Mouse (Mus musculus) neural tube, embryonic 13.5 days (tissue): Measurements from ENCODE around the gene Tulp1. TPM values are rescaled to one million over a fixed set of nuclear protein-coding genes. Genes with fewer than 3 reads are reported as not detected.

Experiments
- ATAC-seq: fragments of 200-750 bp; cut with Nextera tagmentation; 2 replicates; pipeline ENCODE4 v1.8.0; 2017; ENCODE audit warnings: low read depth, mild to moderate bottlenecking, moderate TSS enrichment, moderate library complexity
- H3K27ac ChIP-seq: fragments of 300-500 bp; sonication (generic); replicated peaks from 2 replicates; pipeline ENCODE4 v1.5.1; 2015; ENCODE audit warnings: moderate library complexity, mild to moderate bottlenecking, inconsistent platforms
- H3K27me3 ChIP-seq: fragments of 300-500 bp; sonication (generic); 2 replicates; pipeline ENCODE4 v1.6.1; 2015; ENCODE audit warnings: mild to moderate bottlenecking, inconsistent platforms
- H3K36me3 ChIP-seq: fragments of 300-500 bp; sonication (generic); 2 replicates; pipeline ENCODE4 v1.6.1; 2015; ENCODE audit warnings: mild to moderate bottlenecking, inconsistent platforms
- H3K4me1 ChIP-seq: fragments of 300-500 bp; sonication (generic); replicated peaks from 2 replicates; pipeline ENCODE4 v1.6.1; 2015; ENCODE audit warnings: inconsistent platforms
- H3K4me2 ChIP-seq: fragments of 300-500 bp; sonication (generic); 2 replicates; pipeline ENCODE4 v1.6.1; 2015; ENCODE audit warnings: inconsistent platforms, mild to moderate bottlenecking, moderate library complexity
- H3K4me3 ChIP-seq: fragments of 300-500 bp; sonication (generic); 2 replicates; pipeline ENCODE4 v1.5.1; 2015; ENCODE audit warnings: mild to moderate bottlenecking, inconsistent platforms
- H3K9ac ChIP-seq: fragments of 300-500 bp; sonication (generic); 2 replicates; pipeline ENCODE4 v1.6.1; 2015; ENCODE audit warnings: moderate library complexity, mild to moderate bottlenecking, inconsistent platforms
- H3K9me3 ChIP-seq: fragments of 300-500 bp; sonication (generic); 2 replicates; pipeline ENCODE4 v1.6.1; 2016; ENCODE audit warnings: inconsistent platforms
- WGBS: fragments of 180-500 bp; shearing (Covaris S2); methylation state at CpG from one replicate; pipeline ENCODE4 v1.1.7; 2015; 5-methylcytosine and 5-hydroxymethylcytosine counted together
- polyA plus RNA-seq: library from polyadenylated mRNA; unstranded; fragments of >200 nt; fragmentation: Nextera tagmentation; extraction: Ambion mirVana; gene quantifications from 2 replicates; pipeline ENCODE4 v1.2.1, GENCODE M21; 2015

The Tulp1 gene
- polyA plus RNA-seq, 1 experiment from 2014 or later, result 2.8 TPM

DNA sequence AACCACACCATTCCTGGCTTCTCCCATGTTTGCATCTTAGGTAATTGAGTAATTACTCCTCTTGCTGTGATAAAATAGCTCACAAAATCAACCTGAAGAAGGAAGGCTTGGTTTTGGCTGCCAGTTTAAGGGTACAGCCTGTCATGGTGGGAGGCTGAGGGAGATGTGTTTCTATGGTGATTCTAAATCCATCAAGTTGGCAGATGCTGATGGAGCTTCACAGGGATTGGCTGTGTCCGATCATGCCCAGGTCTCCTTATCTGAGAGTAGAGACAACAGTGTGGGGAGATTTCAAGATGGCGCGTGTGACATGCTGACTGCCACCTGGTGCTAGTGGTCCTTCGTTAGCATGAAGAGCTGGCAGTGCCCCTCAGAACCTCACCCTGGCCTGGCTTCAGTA, 43.3 kb downstream of the Tulp1 start:
- H3K36me3 ChIP-seq, result peaks cover 60% of the 10 kb centered on the region
- H3K4me1 ChIP-seq, result no peaks in the 10 kb centered on the region
- H3K27me3 ChIP-seq, result no peaks in the 10 kb centered on the region
- H3K4me2 ChIP-seq, result no peak overlapping the region
- WGBS, result 95% methylated on average over 4 of the region's 4 CpGs
- H3K4me3 ChIP-seq, result no peak overlapping the region
- H3K9me3 ChIP-seq, result no peaks in the 10 kb centered on the region; the same call in 1 of the 2 replicates
- no peak overlapping the region for H3K27ac ChIP-seq
- no peak overlapping the region for H3K9ac ChIP-seq
- ATAC-seq, result no peak

DNA sequence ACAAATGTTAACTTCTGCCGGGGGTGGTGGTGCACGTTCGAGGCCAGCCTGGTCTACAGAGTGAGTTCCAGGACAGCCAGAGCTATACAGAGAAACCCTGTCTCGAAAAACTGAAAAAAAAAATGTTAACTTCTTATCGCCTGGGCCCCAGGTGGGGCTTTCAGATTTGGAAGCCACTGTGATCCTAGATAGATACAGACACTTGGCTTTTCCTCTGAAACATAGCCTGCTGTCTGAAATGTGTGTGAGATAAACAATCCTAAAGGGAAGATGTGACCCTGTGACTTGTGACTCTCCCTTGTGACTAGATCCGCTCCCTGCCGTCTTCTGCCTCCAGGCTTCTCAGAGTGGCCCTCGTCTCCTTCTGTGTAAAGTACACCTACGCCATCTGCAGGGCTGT, 47.3 kb downstream of the Tulp1 start:
- H3K4me3 ChIP-seq, result no peak overlapping the region
- H3K27me3 ChIP-seq, result no peaks in the 10 kb centered on the region
- peaks cover 23% of the 10 kb centered on the region for H3K4me1 ChIP-seq
- ATAC-seq, result no peak
- 80% methylated on average over 9 of the region's 9 CpGs for WGBS
- H3K9ac ChIP-seq, result no peak overlapping the region
- H3K9me3 ChIP-seq, result no peaks in the 10 kb centered on the region
- peaks cover 51% of the 10 kb centered on the region for H3K36me3 ChIP-seq
- H3K4me2 ChIP-seq, result no peak overlapping the region
- no peak overlapping the region for H3K27ac ChIP-seq

DNA sequence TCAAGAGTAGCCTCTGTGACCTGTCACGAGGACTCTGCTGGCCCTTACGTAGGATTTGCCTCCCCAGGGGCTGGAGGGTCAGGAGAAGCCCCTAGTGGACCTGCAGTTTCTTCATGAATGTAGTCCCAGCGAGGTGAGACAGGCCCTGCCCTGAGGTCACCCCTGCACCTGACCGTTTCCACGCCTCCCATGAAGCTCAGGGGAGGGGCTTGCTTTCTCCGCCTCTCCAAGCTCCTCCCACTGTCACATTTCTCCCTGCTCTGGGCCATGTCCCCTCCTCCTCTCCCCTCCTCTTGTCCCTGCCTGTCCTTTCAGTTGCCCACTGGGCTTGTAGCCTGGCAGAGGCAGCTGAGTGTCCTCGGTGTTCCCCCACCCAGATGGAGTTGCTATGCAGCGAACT, 47.9 kb downstream of the Tulp1 start:
- WGBS, result 57% methylated on average over 8 of the region's 8 CpGs
- Histone ChIP-seq H3K36me3 (peaks cover 51% of the 10 kb centered on the region), H3K27me3 (no peaks in the 10 kb centered on the region), H3K9ac (no peak overlapping the region), H3K4me1 (peaks cover 29% of the 10 kb centered on the region), H3K9me3 (no peaks in the 10 kb centered on the region), H3K27ac (no peak overlapping the region), H3K4me3 (no peak overlapping the region), H3K4me2 (no peak overlapping the region)
- ATAC-seq, result no peak

DNA sequence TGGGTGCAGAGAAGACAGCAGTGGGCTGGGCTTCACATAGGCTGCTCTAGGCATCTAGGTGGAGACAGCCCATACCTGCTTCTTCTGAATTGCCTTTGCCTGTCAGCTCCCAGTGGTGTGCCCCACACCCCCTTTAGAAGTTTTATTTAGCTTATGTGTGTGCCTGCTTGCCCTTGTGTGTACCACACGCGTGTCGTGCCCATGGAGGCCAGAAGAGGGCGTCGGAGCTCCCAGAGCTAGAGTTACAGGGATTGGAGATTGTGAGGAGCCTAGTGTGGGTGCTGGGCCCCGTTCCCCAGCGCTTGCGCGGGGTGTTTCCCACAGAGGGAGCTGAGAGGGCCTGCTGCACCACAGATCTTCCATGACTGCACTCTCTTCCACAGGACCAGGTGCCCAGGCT, 48.5 kb downstream of the Tulp1 start:
- Histone ChIP-seq H3K27ac (no peak overlapping the region), H3K4me1 (peaks cover 29% of the 10 kb centered on the region), H3K36me3 (peaks cover 48% of the 10 kb centered on the region), H3K4me2 (no peak overlapping the region), H3K4me3 (no peak overlapping the region), H3K9ac (no peak overlapping the region), H3K9me3 (no peaks in the 10 kb centered on the region), H3K27me3 (no peaks in the 10 kb centered on the region)
- WGBS, result 92% methylated on average over 9 of the region's 9 CpGs
- no peak for ATAC-seq

DNA sequence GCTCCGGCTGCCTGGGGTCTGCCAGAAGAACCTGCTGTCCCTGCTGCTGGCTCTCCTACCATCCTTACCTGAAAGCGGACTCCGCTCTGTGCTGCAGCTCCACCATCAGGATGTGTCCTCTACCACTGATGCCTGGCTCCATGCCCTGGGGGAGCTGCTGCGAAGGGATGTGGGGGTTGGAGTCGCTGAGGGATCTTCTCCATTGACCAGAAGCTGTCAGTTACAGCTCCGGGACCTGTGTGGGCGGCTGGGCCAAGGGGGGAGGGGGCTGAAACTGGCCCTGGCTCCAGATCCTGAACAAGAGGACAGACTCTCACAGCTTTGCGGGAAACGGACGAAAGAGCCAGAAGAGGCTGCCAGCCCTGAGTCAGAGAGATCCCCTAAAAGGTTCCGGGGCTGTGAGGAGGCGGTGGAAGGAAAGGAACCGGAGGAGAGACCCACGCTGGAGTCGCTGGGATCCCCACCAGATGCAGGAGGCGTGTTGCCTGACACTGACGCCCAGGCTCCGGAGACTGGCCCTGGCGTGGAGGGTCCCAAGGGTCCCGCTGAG, 49.3 kb downstream of the Tulp1 start:
- 81% methylated on average over 20 of the region's 20 CpGs for WGBS
- Histone ChIP-seq H3K27ac (no peak overlapping the region), H3K27me3 (no peaks in the 10 kb centered on the region), H3K4me3 (no peak overlapping the region), H3K36me3 (peaks cover 41% of the 10 kb centered on the region), H3K9me3 (no peaks in the 10 kb centered on the region; the same call in 1 of the 2 replicates), H3K4me1 (peaks cover 29% of the 10 kb centered on the region), H3K9ac (peak overlapping the region; percentile 22; the same call in 1 of the 2 replicates), H3K4me2 (no peak overlapping the region)
- ATAC-seq, result no peak

DNA sequence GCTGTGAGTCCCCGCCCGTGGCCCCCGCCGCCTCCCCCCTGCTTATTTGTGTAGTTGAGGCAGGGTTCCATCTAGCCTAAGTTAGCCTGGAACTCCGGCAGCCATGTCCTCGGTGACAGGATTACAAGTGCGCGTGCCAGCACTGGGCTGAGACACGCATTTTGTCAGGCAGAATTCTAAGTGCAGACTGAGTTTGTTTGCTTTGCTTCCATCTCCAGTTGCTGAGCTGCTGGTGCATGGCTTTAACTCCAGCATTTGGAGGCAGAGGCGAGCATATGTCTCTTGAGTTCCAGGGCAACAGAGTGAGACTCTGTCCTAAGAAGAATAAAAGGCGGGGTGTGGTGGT, 51.2 kb downstream of the Tulp1 start:
- H3K4me1 ChIP-seq, result peaks cover 29% of the 10 kb centered on the region
- no peaks in the 10 kb centered on the region for H3K27me3 ChIP-seq
- WGBS, result under 1% methylated on average over 11 of the region's 11 CpGs
- peak overlapping the region; percentile 91 for H3K27ac ChIP-seq
- peak overlapping the region; percentile 91 for H3K9ac ChIP-seq
- peak; percentile 48 for ATAC-seq
- H3K4me2 ChIP-seq, result peak overlapping the region; percentile 90
- H3K4me3 ChIP-seq, result peak overlapping the region; percentile 84
- H3K9me3 ChIP-seq, result no peaks in the 10 kb centered on the region; the same call in 1 of the 2 replicates
- peaks cover 28% of the 10 kb centered on the region for H3K36me3 ChIP-seq

DNA sequence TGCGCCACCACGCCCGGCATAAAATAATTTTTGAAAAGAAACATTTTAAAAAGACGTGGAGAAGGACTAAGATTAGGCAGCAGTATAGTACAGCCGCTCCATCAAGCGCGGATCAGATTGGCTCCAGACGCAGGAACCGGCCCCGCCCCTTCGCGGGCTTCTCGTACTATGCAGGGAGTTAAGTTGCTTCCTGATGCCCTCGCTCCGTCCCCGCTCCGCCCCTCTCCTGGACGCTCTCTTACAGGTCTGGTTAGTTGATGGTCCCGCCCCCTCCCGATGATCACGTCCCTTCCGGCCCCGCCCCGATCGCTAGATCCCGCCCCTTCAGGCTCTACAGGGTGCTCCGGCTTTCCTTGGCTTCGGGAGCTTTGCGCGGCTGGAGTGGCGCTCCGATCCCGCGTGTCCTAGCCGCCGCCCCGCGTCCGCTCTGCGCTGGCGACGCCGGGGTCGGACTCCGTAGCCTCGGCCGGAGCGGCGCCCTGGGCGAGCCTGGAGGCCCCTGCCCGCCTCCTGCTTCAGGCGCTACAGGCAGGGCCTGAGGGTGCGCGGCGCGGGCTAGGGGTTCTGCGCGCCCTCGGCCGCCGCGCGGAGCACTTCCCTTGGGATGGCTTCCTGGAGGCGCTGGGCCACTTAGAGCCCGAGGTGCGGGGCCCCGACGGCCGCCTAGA, 51.7 kb downstream of the Tulp1 start, which contains the start of gene Fance:
Fance (plus strand) TSS at position 308 of the 668 bp plus-strand sequence.
- H3K36me3 ChIP-seq, result peaks cover 24% of the 10 kb centered on the region
- 1% methylated on average over 69 of the region's 69 CpGs for WGBS
- peaks cover 33% of the 10 kb centered on the region for H3K4me1 ChIP-seq
- H3K4me3 ChIP-seq, result peak within 1 kb of the TSS; percentile 84
- H3K4me2 ChIP-seq, result peak within 1 kb of the TSS; percentile 90
- no peaks in the 10 kb centered on the region for H3K27me3 ChIP-seq
- H3K27ac ChIP-seq, result peak within 1 kb of the TSS; percentile 91
- H3K9me3 ChIP-seq, result no peaks in the 10 kb centered on the region; the same call in 1 of the 2 replicates
- peak within 1 kb of the TSS; percentile 91 for H3K9ac ChIP-seq
- ATAC-seq, result peak; percentile 99

DNA sequence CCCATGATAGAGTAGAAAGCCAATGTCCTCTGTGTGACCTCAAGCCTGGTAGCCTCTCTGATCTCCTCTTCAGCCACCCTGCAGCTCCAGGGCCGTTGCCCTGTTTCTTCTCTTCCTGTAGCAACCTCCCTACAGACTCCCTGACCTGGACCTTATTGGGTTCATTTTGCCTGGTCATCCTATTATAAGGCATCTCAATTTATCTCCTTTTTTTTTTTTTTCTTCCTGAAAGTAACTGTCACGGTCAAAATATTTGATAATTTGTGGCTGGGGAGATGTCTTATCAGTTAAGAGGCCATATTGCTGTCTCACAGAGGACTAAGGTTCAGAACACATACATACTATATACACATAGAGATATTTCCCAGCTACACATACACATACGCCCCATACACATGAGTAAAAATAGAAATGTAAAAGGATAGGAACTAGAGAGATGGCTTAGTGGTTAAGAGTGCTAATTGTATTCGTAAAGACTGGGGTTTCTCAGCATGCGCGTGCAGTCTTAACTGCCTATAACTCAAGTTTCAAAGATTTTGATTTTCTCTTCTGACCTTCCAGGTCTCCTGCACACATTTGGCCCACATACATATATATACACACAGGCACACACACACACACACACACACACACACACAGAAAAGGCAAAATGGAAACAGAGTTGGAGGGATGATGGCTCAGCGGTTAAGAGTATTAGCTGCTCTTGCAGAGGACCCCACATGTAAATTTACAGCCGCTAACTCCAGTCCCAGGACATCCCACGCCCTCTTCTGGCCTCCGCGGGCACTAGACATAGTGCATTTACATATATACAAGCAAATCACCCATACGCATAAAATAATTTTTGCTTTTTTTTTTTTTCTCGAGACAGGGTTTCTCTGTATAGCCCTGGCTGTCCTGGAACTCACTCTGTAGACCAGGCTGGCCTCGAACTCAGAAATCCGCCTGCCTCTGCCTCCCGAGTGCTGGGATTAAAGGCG, 52.5 kb downstream of the Tulp1 start:
- peak; percentile 45 for ATAC-seq
- peak overlapping the region; percentile 58 for H3K9ac ChIP-seq

DNA sequence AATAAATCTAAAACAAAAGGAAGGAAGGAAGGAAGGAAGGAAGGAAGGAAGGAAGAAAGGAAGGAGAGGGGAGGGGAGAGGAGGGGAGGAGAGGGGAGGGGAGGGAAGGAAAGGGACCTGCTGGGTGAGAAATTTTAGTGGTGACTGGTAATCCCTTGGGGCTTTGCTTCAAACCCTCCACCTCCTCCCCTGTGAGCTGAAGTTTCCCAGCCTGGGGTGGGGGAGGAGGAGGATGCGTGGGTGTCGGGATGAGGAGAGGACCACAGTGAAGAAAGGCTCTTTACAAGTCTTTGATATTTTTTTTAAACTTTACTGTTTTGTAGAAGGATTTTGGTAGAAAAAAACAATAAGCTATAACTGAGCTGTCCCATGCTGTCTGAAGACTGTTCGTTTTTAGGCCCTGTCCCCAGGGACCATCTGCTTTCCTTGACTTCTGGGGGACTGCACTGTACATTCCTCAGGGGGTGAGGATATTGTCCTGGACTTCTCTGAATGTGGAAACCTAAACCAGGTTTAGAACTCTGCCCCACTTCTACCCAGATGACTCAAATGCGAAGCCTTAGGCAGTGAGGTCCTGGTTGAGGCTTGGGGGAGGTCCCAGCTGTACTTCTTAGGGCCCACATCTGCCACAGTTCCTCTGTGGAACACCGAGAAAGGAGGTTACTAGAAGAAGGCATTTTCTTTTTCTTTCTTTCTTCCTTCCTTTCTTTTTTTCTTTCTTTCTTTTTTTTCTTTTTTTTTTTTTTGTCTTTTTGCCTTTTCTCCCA, 53.5 kb downstream of the Tulp1 start:
- WGBS, result 78% methylated on average over 5 of the region's 5 CpGs

More for the DNA sequence above, 52.5 kb downstream of the Tulp1 start:
- no peaks in the 10 kb centered on the region for H3K27me3 ChIP-seq
- peak overlapping the region; percentile 84 for H3K4me3 ChIP-seq
- WGBS, result 26% methylated on average over 17 of the region's 17 CpGs
- peak overlapping the region; percentile 90 for H3K4me2 ChIP-seq
- H3K36me3 ChIP-seq, result peaks cover 17% of the 10 kb centered on the region
- no peaks in the 10 kb centered on the region; the same call in 1 of the 2 replicates for H3K9me3 ChIP-seq
- H3K4me1 ChIP-seq, result peaks cover 35% of the 10 kb centered on the region
- 0 out of 2 replicates have a peak overlapping the region, but pooled peaks have one; percentile 46 for H3K27ac ChIP-seq

DNA sequence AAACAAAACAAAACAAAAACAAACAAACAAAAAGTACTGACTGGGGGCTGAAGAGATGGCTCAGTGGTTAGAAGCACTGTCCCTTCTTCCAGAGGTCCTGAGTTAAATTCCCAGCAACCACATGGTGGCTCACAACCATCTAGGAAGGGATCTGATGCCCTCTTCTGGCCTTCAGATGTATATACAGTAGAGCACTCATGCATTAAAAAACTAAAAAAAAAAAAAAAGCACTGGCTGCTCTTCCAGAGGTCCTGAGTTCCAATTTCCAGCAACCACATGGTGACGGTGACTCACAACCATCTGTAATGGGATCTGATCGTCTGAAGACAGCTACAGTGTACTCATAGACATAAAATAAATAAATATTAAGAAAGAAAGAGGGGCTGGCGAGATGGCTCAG, 54.2 kb downstream of the Tulp1 start:
- Histone ChIP-seq H3K27ac (no peak overlapping the region), H3K9me3 (no peaks in the 10 kb centered on the region; the same call in 1 of the 2 replicates), H3K4me1 (peaks cover 33% of the 10 kb centered on the region), H3K4me2 (no peak overlapping the region), H3K27me3 (no peaks in the 10 kb centered on the region), H3K36me3 (0 out of 2 replicates have a peak, but pooled peaks cover under 1% of the 10 kb centered on the region), H3K9ac (no peak overlapping the region), H3K4me3 (no peak overlapping the region)
- WGBS, result 80% methylated on average over 3 of the region's 3 CpGs
- no peak for ATAC-seq

More for the DNA sequence above, 53.5 kb downstream of the Tulp1 start:
- Histone ChIP-seq H3K27me3 (no peaks in the 10 kb centered on the region), H3K9ac (no peak overlapping the region), H3K36me3 (peaks cover 7% of the 10 kb centered on the region), H3K4me2 (no peak overlapping the region), H3K4me3 (no peak overlapping the region), H3K27ac (no peak overlapping the region), H3K9me3 (no peaks in the 10 kb centered on the region; the same call in 1 of the 2 replicates), H3K4me1 (peaks cover 35% of the 10 kb centered on the region)
- no peak for ATAC-seq
